Mouse (Mus musculus) CH12.LX (cell line): ENCODE measurements around the gene Cbx4. TPM values are rescaled to one million over a fixed set of nuclear protein-coding genes. Genes with fewer than 3 reads are reported as not detected.

Experiments used
- DNase-seq: peaks from one replicate; pipeline ENCODE4 v3.0.0-alpha.2; 2013; ENCODE audit errors: extremely low read depth
- H3K27ac ChIP-seq: 2 replicates; pipeline ENCODE4 v1.5.1; 2012; ENCODE audit warnings: low read depth, mild to moderate bottlenecking, control low read depth, moderate library complexity; ENCODE audit not compliant: insufficient read depth
- H3K27me3 ChIP-seq: replicated peaks from 2 replicates; pipeline ENCODE3; 2012; ENCODE audit warnings: inconsistent platforms
- H3K36me3 ChIP-seq, 2 experiments: replicated peaks in 1 of 2; 2 replicates each; pipeline versions ENCODE3 to v1.6.1; 2012; ENCODE audit warnings: inconsistent platforms in 1 of 2, low read length in 1 of 2, mild to moderate bottlenecking in 1 of 2, mixed read lengths in 1 of 2, moderate library complexity in 1 of 2; ENCODE audit not compliant: control insufficient read depth in 1 of 2, insufficient read depth in 1 of 2
- H3K4me1 ChIP-seq, 2 experiments: 2 replicates each; pipeline ENCODE4 v1.6.1; 2012; ENCODE audit warnings: inconsistent platforms in 1 of 2, moderate library complexity in 1 of 2; ENCODE audit not compliant: insufficient read depth in 2 of 2, control insufficient read depth in 1 of 2
- H3K4me2 ChIP-seq: 2 replicates; pipeline ENCODE4 v1.6.1; 2012; ENCODE audit warnings: low read depth, mild to moderate bottlenecking, control low read depth; ENCODE audit not compliant: poor library complexity, insufficient read depth, severe bottlenecking
- H3K4me3 ChIP-seq, 3 experiments: fragments of 150-350 bp in 1 of 3; sonication (generic) in 1 of 3; replicated peaks in 1 of 3; 2 replicates each; pipeline versions ENCODE3 to v1.5.1; 2011 to 2012; ENCODE audit warnings: low read depth in 2 of 3, low read length in 2 of 3, mild to moderate bottlenecking in 2 of 3, moderate library complexity in 2 of 3, control low read depth in 1 of 3, improper control_type of control experiment in 1 of 3, inconsistent platforms in 1 of 3, mixed read lengths in 1 of 3; ENCODE audit not compliant: poor library complexity in 1 of 3
- H3K79me2 ChIP-seq: replicated peaks from 2 replicates; pipeline ENCODE4 v1.6.1; 2012; ENCODE audit warnings: mild to moderate bottlenecking, moderate library complexity; ENCODE audit not compliant: control insufficient read depth, poor library complexity, insufficient read depth, severe bottlenecking; ENCODE audit errors: extremely low read depth
- H3K9ac ChIP-seq: 2 replicates; pipeline ENCODE4 v1.6.1; 2012; ENCODE audit warnings: low read depth, mild to moderate bottlenecking, control low read depth, moderate library complexity; ENCODE audit not compliant: insufficient read depth
- H3K9me3 ChIP-seq: replicated peaks from 2 replicates; pipeline ENCODE3; 2012; ENCODE audit warnings: low read length, inconsistent platforms, mixed read lengths
- BHLHE40 ChIP-seq: IDR thresholded peaks from 2 replicates; pipeline ENCODE4 v1.6.1; 2011; ENCODE audit warnings: mild to moderate bottlenecking, low read depth, low read length, improper control_type of control experiment
- CHD1 ChIP-seq: IDR thresholded peaks from 2 replicates; pipeline ENCODE4 v1.6.1; 2012; ENCODE audit warnings: low read depth, low read length, improper control_type of control experiment, inconsistent platforms
- CTCF ChIP-seq, 2 experiments: IDR thresholded peaks in 1 of 2; conservative IDR thresholded peaks in 1 of 2; 2 replicates each; pipeline ENCODE4 v1.5.1; 2011 to 2012; ENCODE audit warnings: low read depth in 2 of 2, low read length in 2 of 2, improper control_type of control experiment in 1 of 2, inconsistent platforms in 1 of 2, mild to moderate bottlenecking in 1 of 2, moderate library complexity in 1 of 2
- E2F4 ChIP-seq: IDR thresholded peaks from 2 replicates; pipeline ENCODE4 v1.6.1; 2011; ENCODE audit warnings: low read depth, low read length, improper control_type of control experiment; ENCODE audit not compliant: insufficient replicate concordance
- ELF1 ChIP-seq: IDR thresholded peaks from 2 replicates; pipeline ENCODE4 v1.6.1; 2014; ENCODE audit warnings: low read depth, mild to moderate bottlenecking, inconsistent platforms, low read length, improper control_type of control experiment
- EP300 ChIP-seq: IDR thresholded peaks from 2 replicates; pipeline ENCODE4 v1.6.1; 2011; ENCODE audit warnings: low read length, improper control_type of control experiment
- GABPA ChIP-seq: IDR thresholded peaks from 2 replicates; pipeline ENCODE4 v1.6.1; 2012; ENCODE audit warnings: low read depth, low read length, improper control_type of control experiment, inconsistent platforms; ENCODE audit not compliant: insufficient replicate concordance
- HCFC1 ChIP-seq: IDR thresholded peaks from 2 replicates; pipeline ENCODE4 v1.6.1; 2012; ENCODE audit warnings: low read depth, mild to moderate bottlenecking, inconsistent platforms, low read length, improper control_type of control experiment
- IRF4 ChIP-seq: IDR thresholded peaks from 2 replicates; pipeline ENCODE4 v1.6.1; 2014; ENCODE audit warnings: low read depth, mild to moderate bottlenecking, inconsistent platforms, low read length, improper control_type of control experiment
- JUN ChIP-seq: IDR thresholded peaks from 2 replicates; pipeline ENCODE4 v1.6.1; 2011; ENCODE audit warnings: low read depth, mild to moderate bottlenecking, low read length, improper control_type of control experiment, moderate library complexity; ENCODE audit not compliant: insufficient read depth
- JUND ChIP-seq: conservative IDR thresholded peaks from 2 replicates; pipeline ENCODE4 v1.6.1; 2011; ENCODE audit warnings: low read depth, low read length, improper control_type of control experiment
- MAFK ChIP-seq: IDR thresholded peaks from 2 replicates; pipeline ENCODE4 v1.6.1; 2011; ENCODE audit warnings: low read length, improper control_type of control experiment; ENCODE audit not compliant: insufficient replicate concordance
- MAX ChIP-seq: IDR thresholded peaks from 2 replicates; pipeline ENCODE4 v1.6.1; 2011; ENCODE audit warnings: low read length, improper control_type of control experiment
- MAZ ChIP-seq: IDR thresholded peaks from 2 replicates; pipeline ENCODE4 v1.6.1; 2012; ENCODE audit warnings: low read depth, mild to moderate bottlenecking, inconsistent platforms, low read length, improper control_type of control experiment, moderate library complexity
- MXI1 ChIP-seq: IDR thresholded peaks from 2 replicates; pipeline ENCODE4 v1.6.1; 2011; ENCODE audit warnings: mild to moderate bottlenecking, low read depth, low read length, improper control_type of control experiment
- MYC ChIP-seq: IDR thresholded peaks from 2 replicates; pipeline ENCODE4 v1.6.1; 2011; ENCODE audit warnings: low read depth, mild to moderate bottlenecking, improper control_type of control experiment, low read length
- NRF1 ChIP-seq: IDR thresholded peaks from 2 replicates; pipeline ENCODE4 v1.6.1; 2014; ENCODE audit warnings: low read depth, mild to moderate bottlenecking, inconsistent platforms, low read length, improper control_type of control experiment, moderate library complexity
- PAX5 ChIP-seq: IDR thresholded peaks from 2 replicates; pipeline ENCODE4 v1.6.1; 2012; ENCODE audit warnings: low read length, inconsistent platforms, mixed read lengths
- POLR2A ChIP-seq: IDR thresholded peaks from 2 replicates; pipeline ENCODE4 v1.6.1; 2011; ENCODE audit warnings: low read depth, mild to moderate bottlenecking, improper control_type of control experiment, low read length
- RAD21 ChIP-seq: IDR thresholded peaks from 2 replicates; pipeline ENCODE4 v1.6.1; 2011; ENCODE audit warnings: low read depth, mild to moderate bottlenecking, low read length, improper control_type of control experiment, moderate library complexity
- RCOR1 ChIP-seq: conservative IDR thresholded peaks from 2 replicates; pipeline ENCODE4 v1.6.1; 2012; ENCODE audit warnings: low read depth, mild to moderate bottlenecking, inconsistent platforms, low read length, improper control_type of control experiment
- SIN3A ChIP-seq: IDR thresholded peaks from 2 replicates; pipeline ENCODE4 v1.6.1; 2012; ENCODE audit warnings: low read length, improper control_type of control experiment, inconsistent platforms
- TBP ChIP-seq: conservative IDR thresholded peaks from 2 replicates; pipeline ENCODE4 v1.6.1; 2011; ENCODE audit warnings: low read depth, low read length, improper control_type of control experiment
- UBTF ChIP-seq: IDR thresholded peaks from 2 replicates; pipeline ENCODE4 v1.6.1; 2012; ENCODE audit warnings: low read depth, mild to moderate bottlenecking, inconsistent platforms, low read length, improper control_type of control experiment, moderate library complexity
- USF1 ChIP-seq: IDR thresholded peaks from 2 replicates; pipeline ENCODE4 v1.6.1; 2014; ENCODE audit warnings: low read depth, mild to moderate bottlenecking, inconsistent platforms, low read length, improper control_type of control experiment
- USF2 ChIP-seq: conservative IDR thresholded peaks from 2 replicates; pipeline ENCODE4 v1.6.1; 2011; ENCODE audit warnings: low read depth, low read length, improper control_type of control experiment
- ZKSCAN1 ChIP-seq: IDR thresholded peaks from 2 replicates; pipeline ENCODE4 v1.6.1; 2012; ENCODE audit warnings: low read depth, inconsistent platforms, low read length, improper control_type of control experiment, borderline replicate concordance
- ZMIZ1 ChIP-seq: IDR thresholded peaks from 2 replicates; pipeline ENCODE4 v1.6.1; 2012; ENCODE audit warnings: low read depth, mild to moderate bottlenecking, inconsistent platforms, low read length, improper control_type of control experiment
- ZNF384 ChIP-seq: IDR thresholded peaks from 2 replicates; pipeline ENCODE4 v1.6.1; 2012; ENCODE audit warnings: low read depth, low read length, improper control_type of control experiment, inconsistent platforms
- dilution Hi-C: fragments of 300-500 bp; cut with MboI; formaldehyde crosslinking; loops from 2 replicates; pipeline ENCODE4 v1.14.3; 2020; ENCODE audit warnings: low sequenced_read_pairs; ENCODE audit not compliant: extremely low pct_unique_long_range_greater_than_20kb, extremely low pct_ligation_motif_present
- in situ Hi-C: fragments of 300-500 bp; cut with MboI; formaldehyde crosslinking; loops from 3 replicates; pipeline ENCODE4 v1.14.3; 2019; ENCODE audit warnings: low sequenced_read_pairs, low pct_ligation_motif_present, low pct_unique_long_range_greater_than_20kb, mixed read lengths
- polyA plus RNA-seq: library from polyadenylated mRNA; unstranded; fragments of >175 nt; gene quantifications from 2 replicates; pipeline ENCODE4 v1.2.1, GENCODE M21; 2012; ENCODE audit warnings: low read depth; ENCODE audit not compliant: insufficient read length
- total RNA-seq, 2 experiments: library from RNA; depleted of rRNA; stranded (reverse); fragments of 300-350 nt in 1 of 2; fragments of >200 nt in 1 of 2; gene quantifications; 2 replicates each; pipeline ENCODE4 v1.2.3; 2012 to 2014

The Cbx4 gene
- total and polyA plus RNA-seq, 3 experiments: 15.0 to 40.4 (median 26.0) TPM

- no peak overlapping the region for H3K9ac ChIP-seq
- H3K36me3 ChIP-seq: no peaks in the 10 kb centered on the region
- peak overlapping the region; percentile 14; the same call in 1 of the 2 replicates for H3K4me2 ChIP-seq
- dilution Hi-C loops (no loop called here), in situ Hi-C loops (no loop called here)
- no peaks in the 10 kb centered on the region for H3K79me2 ChIP-seq
- peaks cover 8% of the 10 kb centered on the region for H3K27me3 ChIP-seq
- TF ChIP-seq MAFK (no peak), MAX (no peak), EP300 (peak; percentile 50), MXI1 (no peak), ZMIZ1 (no peak), PAX5 (no peak), ZKSCAN1 (no peak), BHLHE40 (peak; percentile 57), JUN (0 out of 2 replicates have a peak, but pooled peaks have one; percentile 14), HCFC1 (no peak), MYC (no peak), UBTF (no peak), TBP (no peak), MAZ (no peak), IRF4 (peak; percentile 89), CHD1 (no peak)
- peaks cover 30 to 57% of the 10 kb centered on the region in 2 experiments for H3K4me1 ChIP-seq
- H3K9me3 ChIP-seq: peaks cover 4% of the 10 kb centered on the region
- DNase-seq: no peak
- no peak overlapping the region for H3K4me3 ChIP-seq
- H3K27ac ChIP-seq: no peak overlapping the region
These were observed 23.5 kb upstream of the Cbx4 start for GRCm38 (mm10) chr11:119109415-119110071.

- no peak overlapping the region for H3K27ac ChIP-seq
- H3K9ac ChIP-seq: no peak overlapping the region
- no peak overlapping the region for H3K4me3 ChIP-seq
- peaks cover 4% of the 10 kb centered on the region for H3K9me3 ChIP-seq
- H3K36me3 ChIP-seq: no peaks in the 10 kb centered on the region
- peaks cover 30 to 60% of the 10 kb centered on the region in 2 experiments for H3K4me1 ChIP-seq
- DNase-seq: no peak
- H3K79me2 ChIP-seq: no peaks in the 10 kb centered on the region
- dilution Hi-C loops: no loop called here
- in situ Hi-C loops: no loop called here
- H3K27me3 ChIP-seq: peaks cover 4% of the 10 kb centered on the region
- peak overlapping the region; percentile 14; the same call in 1 of the 2 replicates for H3K4me2 ChIP-seq
- TF ChIP-seq POLR2A: no peak
- TF ChIP-seq PAX5: no peak
- TF ChIP-seq SIN3A: peak; percentile 60; the same call in 1 of the 2 replicates
- no peak for TF ChIP-seq RAD21
- TF ChIP-seq NRF1: no peak
- TF ChIP-seq MXI1: no peak
- no peak for TF ChIP-seq IRF4
- TF ChIP-seq GABPA: no peak
- no peak for TF ChIP-seq RCOR1
- 0 out of 2 replicates have a peak, but pooled peaks have one; percentile 7 for TF ChIP-seq UBTF
- TF ChIP-seq ZNF384: peak; percentile 94
- no peak for TF ChIP-seq MYC
- no peak for TF ChIP-seq USF2
- no peak for TF ChIP-seq MAX
- TF ChIP-seq E2F4: no peak
- TF ChIP-seq JUND: no peak
- TF ChIP-seq USF1: no peak
- TF ChIP-seq HCFC1: 0 out of 2 replicates have a peak, but pooled peaks have one; percentile 14
- no peak for TF ChIP-seq TBP
- TF ChIP-seq ZMIZ1: no peak
- TF ChIP-seq ELF1: no peak
- TF ChIP-seq BHLHE40: peak; percentile 84
- TF ChIP-seq CTCF (conservative IDR thresholded peaks at IDR 0.05 in 1 of 2, IDR thresholded peaks at IDR 0.05 in 1 of 2; ENCODE audit: low read depth in 2 of 2, low read length in 2 of 2): no peak
- TF ChIP-seq EP300: peak; percentile 62; the same call in 1 of the 2 replicates
- no peak for TF ChIP-seq ZKSCAN1
These were observed 22.7 kb upstream of the Cbx4 start for GRCm38 (mm10) chr11:119108573-119109263.
